Mouse (Mus musculus) E14TG2a.4 (cell line): ENCODE measurements at regions not wholly inside any gene's neighbourhood (a gene's known extent, or its start where the extent isn't known, plus 50 kb on each side); places are given as distances from the start of the nearest gene placed in this dataset.

Source experiments
- CTCF ChIP-seq: conservative IDR thresholded peaks from 2 replicates; pipeline ENCODE4 v1.5.1; 2014; ENCODE audit warnings: low read length
- NANOG ChIP-seq: IDR thresholded peaks from 2 replicates; pipeline ENCODE4 v1.6.1; 2014; ENCODE audit warnings: borderline replicate concordance, low read length, mixed read lengths

DNA sequence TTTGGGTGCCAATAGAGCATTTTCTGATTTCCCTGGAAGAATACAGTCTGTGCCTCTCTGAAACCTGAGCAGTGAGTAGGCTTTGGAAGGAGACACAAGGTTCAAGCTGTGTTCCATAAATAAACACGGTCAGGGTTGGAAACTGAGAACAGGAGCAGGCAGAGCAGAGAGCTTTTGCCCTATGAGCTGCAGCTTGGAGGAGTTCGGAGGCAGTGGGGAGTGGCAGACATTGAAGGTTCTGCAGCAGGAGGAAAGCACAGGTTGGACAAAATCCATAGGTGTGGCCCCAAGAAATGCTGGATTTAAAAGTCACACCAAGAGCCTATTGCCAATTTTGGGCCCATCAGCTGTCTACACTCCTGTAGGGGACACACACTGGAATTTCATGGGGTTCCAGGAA lies 59.0 kb upstream of the Cd93 start:
- TF ChIP-seq CTCF (no peak), NANOG (no peak)
